Mouse (Mus musculus) bone marrow macrophage, adult 2 months (primary cell): ENCODE data around the gene Plekhs1.

Experiments
- CTCF ChIP-seq: IDR thresholded peaks from 2 replicates; pipeline ENCODE4 v1.5.1; 2012; ENCODE audit warnings: low read depth, mild to moderate bottlenecking, low read length, moderate library complexity
- POLR2A ChIP-seq: IDR thresholded peaks from 2 replicates; pipeline ENCODE4 v1.6.1; 2012; ENCODE audit warnings: mild to moderate bottlenecking, low read depth, low read length, borderline replicate concordance

DNA sequence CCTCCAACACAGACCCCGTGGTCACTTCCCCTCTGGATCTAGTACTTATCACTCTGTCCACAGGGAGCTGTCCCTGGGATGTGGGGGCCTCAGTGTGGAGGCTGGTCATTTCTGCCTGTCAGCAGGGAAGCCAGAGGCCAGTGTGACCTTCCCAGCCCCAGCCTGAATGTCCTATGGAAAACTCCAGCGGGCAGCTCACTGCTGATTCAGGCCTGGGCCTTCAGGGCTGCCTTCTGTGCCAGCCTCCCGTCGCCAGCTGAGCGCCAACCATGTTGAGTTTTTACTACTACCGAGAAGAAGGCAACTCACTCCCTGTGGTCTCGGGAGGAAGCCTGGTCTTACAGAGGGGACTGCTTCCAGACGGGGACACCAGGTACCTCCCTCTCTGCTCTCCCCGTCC is 35.9 kb upstream of the Plekhs1 start:
- no peak for TF ChIP-seq POLR2A
- no peak for TF ChIP-seq CTCF
